Mouse (Mus musculus) frontal cortex, adult (tissue): ENCODE results near the gene Akap8l.

Experiments
- ATAC-seq: cut with Nextera tagmentation; 2 replicates; pipeline ENCODE4 v1.9.2; 2017; ENCODE audit warnings: mild to moderate bottlenecking, moderate library complexity, mixed read lengths; ENCODE audit not compliant: low TSS enrichment

The Akap8l gene

GRCm38 (mm10) chr17:32350382-32350983, at the start of gene Akap8l:
Gene Akap8l, minus strand, starts transcription at chr17:32350607.
- ATAC-seq, result peak; percentile 93

GRCm38 (mm10) chr17:32396266-32396665, 45.9 kb upstream of the Akap8l start:
- no peak for ATAC-seq

- no peak for ATAC-seq
Observed at GRCm38 (mm10) chr17:32393944-32394343, 43.5 kb upstream of the Akap8l start.

GRCm38 (mm10) chr17:32389101-32389659, 38.8 kb upstream of the Akap8l start, which contains the start of gene Wiz:
Gene Wiz, minus strand, starts transcription at chr17:32389439.
- ATAC-seq, result peak; percentile 78

GRCm38 (mm10) chr17:32388370-32389100, 38.1 kb upstream of the Akap8l start:
- ATAC-seq, result peak; percentile 36; the same call in 1 of the 2 replicates

GRCm38 (mm10) chr17:32387986-32388369, 37.6 kb upstream of the Akap8l start:
- no peak for ATAC-seq

GRCm38 (mm10) chr17:32386659-32387432, 36.4 kb upstream of the Akap8l start:
- ATAC-seq, result 0 out of 2 replicates have a peak, but pooled peaks have one; percentile 32

- ATAC-seq, result no peak
Observed at GRCm38 (mm10) chr17:32383661-32384060, 33.3 kb upstream of the Akap8l start.

- ATAC-seq, result no peak
Observed at GRCm38 (mm10) chr17:32382576-32382975, 32.2 kb upstream of the Akap8l start.

- ATAC-seq, result no peak
Observed at GRCm38 (mm10) chr17:32378786-32379185, 28.4 kb upstream of the Akap8l start.

- no peak for ATAC-seq
Observed at GRCm38 (mm10) chr17:32377137-32377536, 26.7 kb upstream of the Akap8l start.

GRCm38 (mm10) chr17:32376475-32376874, 26.1 kb upstream of the Akap8l start:
- ATAC-seq, result no peak

GRCm38 (mm10) chr17:32368991-32369578, 18.7 kb upstream of the Akap8l start:
- no peak for ATAC-seq

- ATAC-seq, result no peak
Observed at GRCm38 (mm10) chr17:32367706-32368105, 17.3 kb upstream of the Akap8l start.

- no peak for ATAC-seq
Observed at GRCm38 (mm10) chr17:32365296-32365695, 14.9 kb upstream of the Akap8l start.

GRCm38 (mm10) chr17:32364850-32365249, 14.4 kb upstream of the Akap8l start:
- ATAC-seq, result peak; percentile 10

GRCm38 (mm10) chr17:32364331-32364730, 13.9 kb upstream of the Akap8l start:
- ATAC-seq, result peak; percentile 92

GRCm38 (mm10) chr17:32363821-32364301, 13.5 kb upstream of the Akap8l start:
- ATAC-seq, result peak; percentile 11

- no peak for ATAC-seq
Observed at GRCm38 (mm10) chr17:32362686-32363085, 12.3 kb upstream of the Akap8l start.

GRCm38 (mm10) chr17:32359928-32360327, 9.5 kb upstream of the Akap8l start:
- no peak for ATAC-seq

GRCm38 (mm10) chr17:32358943-32359340, 8.5 kb upstream of the Akap8l start:
- no peak for ATAC-seq
